Mouse (Mus musculus): ENCODE measurements at regions not wholly inside any gene's neighbourhood (a gene's known extent, or its start where the extent isn't known, plus 50 kb on each side); places are given as distances from the start of the nearest gene placed in this dataset.

GRCm38 (mm10) chr11:65495034-65495433 lies 225.2 kb upstream of the Myocd start:
- DNase-seq (ENCODE audit: low spot score in 2 of 2) = no peak

GRCm38 (mm10) chr11:65490426-65490825 lies 220.6 kb upstream of the Myocd start:
- DNase-seq (ENCODE audit: low spot score in 2 of 2) = no peak

- DNase-seq (ENCODE audit: low spot score in 2 of 2) = peak in 1 of 2 experiments; percentile 11
Observed at GRCm38 (mm10) chr11:65475821-65476540, 206.2 kb upstream of the Myocd start.

- peak; percentile 80 to 94 for DNase-seq (ENCODE audit: low spot score in 2 of 2)
Observed at GRCm38 (mm10) chr11:65475302-65475701, 205.5 kb upstream of the Myocd start.

DNA sequence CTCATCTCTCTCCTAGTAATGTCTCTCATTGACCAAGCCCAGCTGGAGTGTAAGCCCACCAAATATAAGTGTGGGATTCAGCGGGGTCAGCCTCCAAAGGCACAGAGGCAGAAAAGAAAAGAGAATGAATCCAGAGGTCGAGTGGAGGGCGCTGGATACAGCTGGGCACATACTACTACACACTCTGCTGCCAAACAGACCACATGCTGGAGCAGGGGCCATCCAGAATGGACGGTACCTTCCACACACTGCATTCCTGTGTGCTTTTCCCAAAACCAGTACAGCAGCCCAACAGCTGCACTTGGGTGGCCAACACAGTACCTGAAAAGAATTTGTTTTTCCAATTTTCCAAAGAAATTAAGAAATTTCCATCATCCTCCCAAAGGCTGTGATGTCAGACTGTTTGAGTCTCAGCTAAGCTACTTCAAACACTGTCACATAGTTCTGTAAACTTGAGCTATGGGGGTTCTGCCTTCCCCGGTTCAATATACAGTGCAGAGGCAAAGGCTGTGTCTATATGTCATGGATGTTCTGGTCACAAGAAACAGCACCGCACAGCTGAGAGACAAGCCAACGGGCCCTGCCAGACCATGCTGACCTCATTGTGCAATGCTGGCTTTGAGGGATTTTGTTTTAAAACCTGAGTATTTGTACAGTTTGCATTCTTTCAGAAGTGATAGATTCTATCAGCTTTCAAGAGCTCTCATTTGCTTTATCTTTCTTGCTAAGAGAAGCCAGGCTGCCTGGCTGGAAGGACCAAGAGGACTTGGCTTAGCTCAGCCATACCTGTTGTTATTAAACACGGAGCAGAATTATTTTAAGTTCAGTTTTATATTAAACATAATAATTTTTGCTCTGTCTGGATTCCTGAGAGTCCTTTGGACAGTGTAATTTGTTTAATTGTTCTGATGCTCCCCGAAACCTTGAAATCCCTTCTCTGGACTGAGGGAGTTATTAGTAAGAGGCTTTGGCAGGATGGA lies 200.3 kb upstream of the Myocd start:
- no peak for DNase-seq (ENCODE audit: low spot score in 2 of 2)

DNA sequence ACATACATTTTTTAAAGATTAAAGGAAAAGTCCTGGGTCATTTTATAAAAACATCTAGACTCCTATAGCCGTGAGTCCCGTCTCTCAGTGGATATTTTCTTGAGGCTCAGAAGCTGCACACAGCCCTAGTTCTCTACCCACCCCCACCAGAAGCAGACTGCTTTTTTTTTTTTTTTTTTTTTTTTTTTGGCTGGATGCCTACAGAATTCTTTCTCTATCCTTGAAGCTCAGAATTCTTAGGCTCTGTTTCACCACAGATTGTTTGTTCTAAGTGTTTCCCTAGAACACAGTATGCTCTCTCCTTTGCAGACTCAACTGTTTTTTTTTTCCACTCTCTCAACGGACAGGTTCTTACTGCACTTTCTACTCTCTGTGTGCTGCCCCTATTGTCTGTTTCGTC lies 191.3 kb upstream of the Myocd start:
- peak in 1 of 2 experiments; percentile 19 for DNase-seq (ENCODE audit: low spot score in 2 of 2)

DNA sequence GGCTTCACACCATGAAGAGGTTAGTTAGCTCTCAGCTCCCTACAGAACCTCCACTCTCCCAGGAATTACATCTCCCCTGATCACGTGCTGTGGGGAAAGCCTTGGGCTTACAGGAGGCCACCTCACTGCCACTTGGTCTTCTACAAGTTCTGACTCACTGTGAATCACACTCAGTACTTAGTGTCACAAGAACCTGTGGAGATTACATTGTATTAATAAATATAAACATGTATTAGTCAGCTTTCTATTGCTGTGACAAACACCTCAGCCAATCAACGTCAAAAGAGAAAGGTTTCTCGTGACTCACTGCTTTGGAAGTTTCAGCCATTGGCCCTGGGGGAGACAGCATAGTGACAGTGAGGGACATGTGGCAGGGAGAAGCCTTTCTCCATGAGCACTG lies 178.6 kb upstream of the Myocd start:
- DNase-seq (ENCODE audit: low spot score in 2 of 2) = no peak

- peak; percentile 5 to 36 for DNase-seq (ENCODE audit: low spot score in 2 of 2)
Observed at GRCm38 (mm10) chr11:65443466-65444024, 173.8 kb upstream of the Myocd start.

- DNase-seq (ENCODE audit: low spot score in 2 of 2) = peak in 1 of 2 experiments; percentile 19
Observed at GRCm38 (mm10) chr11:65435699-65436161, 165.9 kb upstream of the Myocd start.

DNA sequence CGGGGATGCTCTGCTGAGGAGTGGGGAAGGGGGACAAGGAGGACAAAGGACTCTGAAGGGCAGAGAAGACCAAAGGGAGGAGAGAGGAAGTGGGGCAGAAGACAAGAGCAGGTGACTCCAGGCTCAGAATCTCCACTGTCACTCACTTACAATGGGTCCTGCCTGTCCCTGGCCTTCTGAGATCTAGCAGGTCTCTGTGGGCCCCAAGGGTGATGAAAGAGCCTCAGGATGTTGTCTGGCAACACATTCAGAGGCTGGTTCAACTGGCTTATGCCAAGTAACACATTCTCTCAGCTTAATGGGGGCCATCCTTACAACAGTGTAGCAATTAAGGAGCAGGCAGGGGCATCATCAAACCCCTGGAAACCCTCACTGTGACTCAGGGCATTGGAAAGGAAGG lies 152.1 kb upstream of the Myocd start:
- no peak for DNase-seq (ENCODE audit: low spot score in 2 of 2)

DNA sequence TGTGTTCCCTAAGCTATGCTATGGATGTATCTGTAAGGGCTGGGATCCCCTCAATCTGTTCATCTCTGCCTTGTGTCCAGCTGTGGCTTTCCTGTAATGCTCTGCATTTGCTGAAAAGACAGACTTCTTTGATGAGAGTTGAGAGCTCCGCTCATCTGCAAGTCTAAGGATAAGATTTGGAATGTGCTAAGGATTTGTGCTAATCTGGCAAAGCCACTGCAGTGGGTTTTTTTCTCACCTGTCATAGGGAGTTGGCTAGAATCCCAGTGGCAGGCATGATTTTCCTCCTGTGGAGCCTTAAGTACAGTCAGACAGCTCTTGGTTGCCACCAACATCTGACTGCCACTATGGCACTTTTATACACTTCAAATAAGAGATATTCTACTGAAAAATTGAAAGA lies 138.8 kb upstream of the Myocd start:
- DNase-seq (ENCODE audit: low spot score in 2 of 2) = no peak

- DNase-seq (ENCODE audit: low spot score in 2 of 2) = peak; percentile 3 to 48
Observed at GRCm38 (mm10) chr11:65402460-65403154, 132.8 kb upstream of the Myocd start.

DNA sequence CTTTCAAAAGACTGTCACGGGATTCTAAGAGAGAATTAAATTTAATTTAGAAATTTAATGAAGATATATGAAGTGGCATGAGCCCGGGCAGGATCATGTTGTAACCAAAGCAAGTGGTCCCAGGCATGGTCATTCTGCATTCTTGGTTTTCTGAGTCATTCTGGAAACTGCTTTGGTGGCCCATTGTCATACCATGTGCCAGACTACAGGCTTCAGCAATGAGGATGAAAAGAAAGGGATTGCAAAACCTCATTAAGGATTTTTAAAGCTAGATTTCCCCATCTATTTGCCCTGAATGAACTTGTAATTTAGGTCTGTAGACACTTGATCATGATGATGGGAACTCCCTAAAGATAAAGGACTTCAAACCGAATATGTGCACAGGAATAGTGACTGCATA lies 119.4 kb upstream of the Myocd start:
- no peak for DNase-seq (ENCODE audit: low spot score in 2 of 2)

DNA sequence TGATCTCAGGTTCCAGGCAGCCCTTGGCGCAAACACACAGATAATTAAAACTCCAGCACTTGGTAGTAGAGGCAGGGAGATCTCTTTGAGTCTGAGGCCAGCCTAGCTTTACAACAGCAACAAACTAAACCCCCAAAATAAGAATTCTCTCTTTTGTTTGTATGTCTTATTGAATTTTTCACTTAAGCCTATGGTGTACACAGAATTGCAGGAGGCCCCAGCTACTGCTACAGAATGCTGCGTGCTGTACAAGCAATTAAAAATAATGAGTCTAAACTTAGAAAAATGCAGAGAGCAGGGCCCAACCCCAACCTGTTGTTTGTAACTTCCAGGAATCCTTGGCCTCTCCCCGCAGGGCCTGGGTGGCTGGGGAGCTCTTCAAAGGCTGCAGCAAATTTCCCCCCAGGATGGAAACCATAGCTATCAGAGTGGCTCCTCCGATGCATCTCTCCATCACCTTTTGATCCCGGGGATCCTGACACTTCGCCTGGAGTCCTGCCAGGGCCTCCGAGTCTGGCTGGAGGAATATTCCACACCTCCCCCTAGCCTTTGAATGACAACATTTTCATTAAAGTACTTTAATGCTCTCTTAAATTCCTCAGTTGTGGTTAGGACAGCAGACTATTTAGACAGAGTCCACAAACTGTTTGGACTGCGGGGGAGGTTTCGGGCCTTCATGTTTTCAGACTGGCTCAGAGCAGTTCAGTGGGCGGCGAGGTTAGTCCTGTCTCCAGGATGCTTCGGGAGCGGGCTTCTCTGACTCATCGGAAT lies 116.7 kb upstream of the Myocd start:
- DNase-seq (ENCODE audit: low spot score in 2 of 2) = no peak

GRCm38 (mm10) chr11:65375361-65375760 lies 105.6 kb upstream of the Myocd start:
- DNase-seq (ENCODE audit: low spot score in 2 of 2) = peak in 1 of 2 experiments; percentile 9

DNA sequence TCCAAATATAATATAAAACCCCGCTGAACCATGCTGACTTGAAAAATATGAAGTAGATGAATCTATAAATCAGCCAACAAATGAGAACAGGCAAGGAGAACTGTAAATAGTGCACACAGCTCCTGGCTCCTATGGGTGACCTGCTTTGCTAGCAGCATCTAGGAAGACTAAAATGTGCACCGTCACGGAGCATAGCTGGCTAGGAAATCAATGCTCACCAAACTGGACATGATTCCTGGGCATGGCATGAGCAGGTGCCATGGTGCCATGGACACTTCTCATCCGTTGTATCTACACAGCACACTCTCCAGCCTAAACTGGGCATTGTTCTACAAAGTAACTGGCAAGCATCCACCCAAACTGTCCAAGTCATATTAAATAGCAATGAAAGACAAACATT lies 103.3 kb upstream of the Myocd start:
- DNase-seq (ENCODE audit: low spot score in 2 of 2) = no peak

GRCm38 (mm10) chr11:65372309-65372811 lies 102.6 kb upstream of the Myocd start:
- DNase-seq (ENCODE audit: low spot score in 2 of 2) = no peak

- no peak for DNase-seq (ENCODE audit: low spot score in 2 of 2)
Observed at GRCm38 (mm10) chr11:65367825-65368224, 98.0 kb upstream of the Myocd start.

- no peak for DNase-seq (ENCODE audit: low spot score in 2 of 2)
Observed at GRCm38 (mm10) chr11:65366677-65367370, 97.0 kb upstream of the Myocd start.
